Mouse (Mus musculus): ENCODE results near the gene Klk6.
A peak's percentile ranks its signal among the peaks of the same experiment; 100 is the strongest.

Klk6 gene

GRCm38 (mm10) chr7:43824199-43824598 lies at the start of gene Klk6:
Gene Klk6, plus strand, starts transcription at chr7:43824499.
- no peak for DNase-seq (ENCODE audit: low spot score)

- DNase-seq (ENCODE audit: low spot score) = no peak
Observed at GRCm38 (mm10) chr7:43774802-43775201, 49.5 kb upstream of the Klk6 start.

GRCm38 (mm10) chr7:43775311-43776057 lies 48.8 kb upstream of the Klk6 start:
- no peak for DNase-seq (ENCODE audit: low spot score)

GRCm38 (mm10) chr7:43776506-43776905 lies 47.8 kb upstream of the Klk6 start:
- no peak for DNase-seq (ENCODE audit: low spot score)

- no peak for DNase-seq (ENCODE audit: low spot score)
Observed at GRCm38 (mm10) chr7:43777423-43777822, 46.9 kb upstream of the Klk6 start.

- no peak for DNase-seq (ENCODE audit: low spot score)
Observed at GRCm38 (mm10) chr7:43778176-43778970, 45.9 kb upstream of the Klk6 start.

- no peak for DNase-seq (ENCODE audit: low spot score)
Observed at GRCm38 (mm10) chr7:43780241-43780640, 44.1 kb upstream of the Klk6 start.

GRCm38 (mm10) chr7:43780746-43781145 lies 43.6 kb upstream of the Klk6 start, which contains the start of gene Klk10:
Gene Klk10, plus strand, starts transcription at chr7:43781035.
- no peak for DNase-seq (ENCODE audit: low spot score)

- DNase-seq (ENCODE audit: low spot score) = no peak
Observed at GRCm38 (mm10) chr7:43781541-43781940, 42.8 kb upstream of the Klk6 start.

GRCm38 (mm10) chr7:43782275-43783265 lies 41.7 kb upstream of the Klk6 start:
- DNase-seq (ENCODE audit: low spot score) = peak; percentile 85

GRCm38 (mm10) chr7:43785286-43785685 lies 39.0 kb upstream of the Klk6 start:
- no peak for DNase-seq (ENCODE audit: low spot score)

- DNase-seq (ENCODE audit: low spot score) = no peak
Observed at GRCm38 (mm10) chr7:43788096-43788495, 36.2 kb upstream of the Klk6 start.

GRCm38 (mm10) chr7:43789295-43789694 lies 35.0 kb upstream of the Klk6 start:
- DNase-seq (ENCODE audit: low spot score) = no peak

- DNase-seq (ENCODE audit: low spot score) = no peak
Observed at GRCm38 (mm10) chr7:43791591-43791990, 32.7 kb upstream of the Klk6 start, which contains the start of gene Klk9. Gene Klk9, plus strand, starts transcription at chr7:43791891.

GRCm38 (mm10) chr7:43796355-43796754 lies 27.9 kb upstream of the Klk6 start:
- no peak for DNase-seq (ENCODE audit: low spot score)

- peak; percentile 28 for DNase-seq (ENCODE audit: low spot score)
Observed at GRCm38 (mm10) chr7:43797333-43797769, 26.9 kb upstream of the Klk6 start, which contains the start of gene Klk8. Gene Klk8, plus strand, starts transcription at chr7:43797577.

GRCm38 (mm10) chr7:43797844-43798462 lies 26.3 kb upstream of the Klk6 start:
- no peak for DNase-seq (ENCODE audit: low spot score)

- no peak for DNase-seq (ENCODE audit: low spot score)
Observed at GRCm38 (mm10) chr7:43799876-43800275, 24.4 kb upstream of the Klk6 start.

- no peak for DNase-seq (ENCODE audit: low spot score)
Observed at GRCm38 (mm10) chr7:43810994-43811393, 13.3 kb upstream of the Klk6 start, which contains the start of gene Klk7. Gene Klk7, plus strand, starts transcription at chr7:43811294.

- no peak for DNase-seq (ENCODE audit: low spot score)
Observed at GRCm38 (mm10) chr7:43815211-43815610, 9.1 kb upstream of the Klk6 start.

- no peak for DNase-seq (ENCODE audit: low spot score)
Observed at GRCm38 (mm10) chr7:43816746-43817145, 7.6 kb upstream of the Klk6 start.

All from urinary bladder, postnatal 25 days (tissue).